Mouse (Mus musculus) hindbrain, embryonic 12.5 days (tissue): ENCODE results near the gene Syt12. TPM values are rescaled to one million over a fixed set of nuclear protein-coding genes. Genes with fewer than 3 reads are reported as not detected.

ENCODE experiments used
- polyA plus RNA-seq: library from polyadenylated mRNA; unstranded; fragments of >200 nt; fragmentation: Nextera tagmentation; extraction: Ambion mirVana; gene quantifications from 2 replicates; pipeline ENCODE4 v1.2.1, GENCODE M21; 2016

The Syt12 gene
- polyA plus RNA-seq, 1 experiment from 2014 or later: 1.5 TPM

Other genes with a start within 250 kb of the Syt12 start
- 16.2 and 17.2 TPM in 2 replicates for gene Pold4, start 245.5 kb downstream of the Syt12 start, polyA plus RNA-seq
- gene Ssh3, start 208.3 kb downstream of the Syt12 start, polyA plus RNA-seq: 10.1 and 10.4 TPM in 2 replicates
- 17.5 and 22.1 TPM in 2 replicates for gene Ankrd13d, start 194.3 kb downstream of the Syt12 start, polyA plus RNA-seq
- 21.8 and 22.0 TPM in 2 replicates for gene Grk2, start 171.2 kb downstream of the Syt12 start, polyA plus RNA-seq
- gene Kdm2a, start 79.2 kb downstream of the Syt12 start, polyA plus RNA-seq: 59.7 TPM in 2 replicates
- gene Rhod, start 38.0 kb downstream of the Syt12 start, polyA plus RNA-seq: 15.3 and 16.4 TPM in 2 replicates
- gene 2010003K11Rik, start 21.1 kb upstream of the Syt12 start, polyA plus RNA-seq: not detected in 2 replicates
- gene Pcx, start 33.0 kb upstream of the Syt12 start, polyA plus RNA-seq: 24.8 and 25.2 TPM in 2 replicates
- 16.3 and 17.6 TPM in 2 replicates for gene Lrfn4, start 138.2 kb upstream of the Syt12 start, polyA plus RNA-seq
- gene Rce1, start 148.2 kb upstream of the Syt12 start, polyA plus RNA-seq: 54.3 and 62.9 TPM in 2 replicates
- 3.6 and 6.3 TPM in 2 replicates for gene Gm960, start 221.2 kb upstream of the Syt12 start, polyA plus RNA-seq
- 42.8 and 43.7 TPM in 2 replicates for gene Sptbn2, start 233.7 kb upstream of the Syt12 start, polyA plus RNA-seq